Mouse (Mus musculus) embryo, embryonic 11 days (tissue): ENCODE measurements around the gene Krt8.
A peak's percentile ranks its signal among the peaks of the same experiment; 100 is the strongest.

Experiments
- DNase-seq: peaks from one replicate; pipeline ENCODE4 v3.0.0-alpha.2; 2015

Gene Krt8

DNA sequence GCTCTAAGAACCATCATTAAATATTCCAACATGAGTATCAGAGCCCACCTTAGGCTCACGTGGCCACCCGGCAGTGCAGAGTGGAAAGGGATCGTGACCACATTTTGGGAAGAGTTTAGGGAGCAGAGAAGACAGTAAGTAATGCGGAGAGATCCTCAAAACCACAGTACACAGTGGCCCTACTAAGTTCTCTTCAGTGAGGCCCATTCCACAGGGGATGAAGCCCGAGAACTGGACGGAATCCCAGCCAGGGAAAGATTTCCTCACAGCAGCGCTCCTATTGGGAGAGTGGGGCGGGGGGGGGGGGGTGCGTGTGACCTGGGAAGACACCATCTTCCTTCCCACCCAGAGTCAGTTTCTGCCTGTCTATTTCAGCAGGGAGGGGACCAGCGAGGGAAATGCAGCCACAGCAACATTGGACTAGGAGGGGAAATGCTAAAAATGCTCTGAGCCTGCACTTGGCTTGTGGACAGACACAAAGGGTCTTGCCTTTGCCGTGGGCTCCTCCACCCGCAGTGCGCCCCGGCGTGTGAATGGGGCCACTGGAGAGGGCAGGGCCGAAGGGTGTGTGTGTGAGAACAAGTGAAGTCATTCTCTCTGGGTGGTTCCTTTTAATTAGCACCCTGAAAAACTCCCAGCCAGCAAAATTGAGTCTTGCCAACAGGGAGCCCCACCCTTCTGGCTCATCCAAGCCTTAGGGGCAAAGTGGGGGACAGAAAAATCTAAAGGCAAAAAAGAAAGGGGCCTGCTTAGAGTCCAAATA, 30.0 kb downstream of the Krt8 start:
- no peak for DNase-seq

DNA sequence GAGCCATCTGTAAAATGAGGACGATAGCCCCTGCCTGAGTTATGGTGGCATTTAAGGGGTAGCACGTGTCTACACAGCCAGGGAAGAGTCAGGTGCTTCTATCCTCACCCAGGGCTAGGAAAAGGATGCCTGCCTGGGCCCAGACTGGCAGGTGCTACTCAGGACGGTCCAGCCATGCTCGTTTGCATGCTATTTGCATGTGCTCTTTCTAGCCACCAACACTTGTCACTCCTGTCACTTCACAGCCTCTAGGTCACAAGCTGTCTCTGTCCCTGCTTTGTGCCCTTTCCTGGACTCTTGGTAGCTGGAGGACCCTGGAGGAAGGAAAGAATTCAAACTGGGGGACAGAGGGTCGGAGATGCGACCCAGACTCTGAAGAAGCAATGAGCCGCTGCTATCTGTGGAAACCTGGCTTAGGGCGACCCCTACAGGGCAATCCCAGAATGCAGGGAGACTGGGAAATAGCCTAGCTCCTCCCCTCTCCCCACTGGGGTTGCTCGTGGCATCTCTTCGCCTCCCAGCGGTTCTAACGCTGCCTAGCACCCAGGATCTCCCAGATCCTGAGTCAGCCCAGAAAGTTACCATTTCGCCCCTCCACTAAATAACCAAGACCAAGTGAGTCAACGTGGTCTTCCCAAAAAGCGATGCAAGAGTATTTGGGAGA, 30.7 kb downstream of the Krt8 start:
- DNase-seq, result peak; percentile 93

DNA sequence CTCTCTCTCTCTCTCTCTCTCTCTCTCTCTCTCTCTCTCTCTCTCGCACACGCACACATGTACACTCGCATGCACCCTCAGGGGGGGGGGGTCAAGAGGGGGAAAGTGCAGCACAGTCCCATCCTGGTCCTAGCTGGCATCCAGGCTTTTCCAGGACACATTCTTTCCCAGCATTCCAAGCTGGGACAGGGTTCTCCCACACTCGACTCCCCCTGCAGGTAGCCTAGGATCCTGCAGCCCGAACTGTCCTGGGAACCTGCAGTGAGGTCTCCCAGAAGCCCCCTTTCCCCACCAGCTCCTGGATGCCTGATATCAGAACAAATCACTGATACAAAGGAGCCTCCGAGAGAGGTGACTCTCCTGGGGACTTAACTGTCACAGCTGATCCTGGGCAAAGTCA, 33.7 kb downstream of the Krt8 start:
- peak; percentile 82 for DNase-seq

DNA sequence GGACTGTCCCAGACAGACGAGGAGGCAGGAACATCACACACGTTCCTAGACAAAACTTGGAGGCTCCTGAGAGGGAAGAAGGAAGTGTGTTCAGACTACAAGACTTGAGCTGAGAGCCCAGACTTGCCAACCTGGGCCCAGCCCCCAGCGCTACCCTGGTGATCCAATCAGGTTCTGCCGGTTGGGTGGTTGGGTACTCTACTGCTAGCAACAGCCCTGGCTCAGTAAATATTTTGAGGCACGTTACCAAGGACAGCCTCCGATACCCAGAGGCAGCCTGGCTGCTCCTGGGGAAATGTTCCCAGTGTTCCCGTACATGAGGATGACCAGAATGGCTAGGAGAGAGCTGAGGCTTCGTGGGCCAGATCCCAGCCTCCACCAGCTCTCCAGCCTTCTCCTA, 37.5 kb downstream of the Krt8 start:
- DNase-seq, result no peak

DNA sequence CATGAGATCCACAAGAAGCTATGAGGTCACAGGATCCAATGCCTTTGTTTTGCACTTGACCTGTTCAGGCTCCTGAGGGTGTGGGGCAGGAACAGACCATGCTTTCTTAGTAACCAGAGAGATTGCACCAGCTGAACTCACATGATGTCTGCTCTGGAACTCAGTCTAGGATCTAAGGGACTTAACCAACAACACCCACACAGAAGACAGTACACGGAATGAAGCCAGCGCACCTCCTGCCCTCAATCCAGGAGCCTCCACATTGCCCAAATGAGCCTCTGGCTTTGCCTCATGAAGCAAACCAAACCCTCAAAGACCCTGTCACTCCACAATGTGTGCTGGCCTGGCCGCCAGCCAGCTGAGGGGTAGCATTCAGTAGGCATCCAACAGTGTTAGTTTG, 45.4 kb downstream of the Krt8 start:
- DNase-seq, result no peak

DNA sequence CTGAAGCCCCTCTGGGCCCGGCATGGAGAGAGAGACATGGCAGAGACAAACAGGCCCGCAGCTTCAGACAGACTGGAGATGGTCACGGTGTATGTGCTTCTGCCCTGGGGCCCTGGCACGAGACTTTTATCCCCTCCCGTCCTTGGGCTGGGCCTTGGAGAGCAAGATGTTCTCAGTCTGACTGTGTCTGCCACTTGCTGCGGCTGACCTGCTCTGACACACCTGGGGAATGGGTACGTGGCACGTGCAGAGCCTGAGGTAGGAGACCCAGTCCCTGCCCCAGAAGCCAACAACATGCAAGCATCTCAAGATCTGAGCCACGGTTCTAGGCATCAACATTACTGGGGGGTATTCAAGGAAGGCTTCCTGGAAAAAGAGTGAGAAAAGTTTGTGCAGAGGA, 50.1 kb downstream of the Krt8 start, which contains the start of gene Krt78:
TSS of gene Krt78 (minus strand) at position 101 of the 400 bp plus-strand sequence.
- no peak for DNase-seq

DNA sequence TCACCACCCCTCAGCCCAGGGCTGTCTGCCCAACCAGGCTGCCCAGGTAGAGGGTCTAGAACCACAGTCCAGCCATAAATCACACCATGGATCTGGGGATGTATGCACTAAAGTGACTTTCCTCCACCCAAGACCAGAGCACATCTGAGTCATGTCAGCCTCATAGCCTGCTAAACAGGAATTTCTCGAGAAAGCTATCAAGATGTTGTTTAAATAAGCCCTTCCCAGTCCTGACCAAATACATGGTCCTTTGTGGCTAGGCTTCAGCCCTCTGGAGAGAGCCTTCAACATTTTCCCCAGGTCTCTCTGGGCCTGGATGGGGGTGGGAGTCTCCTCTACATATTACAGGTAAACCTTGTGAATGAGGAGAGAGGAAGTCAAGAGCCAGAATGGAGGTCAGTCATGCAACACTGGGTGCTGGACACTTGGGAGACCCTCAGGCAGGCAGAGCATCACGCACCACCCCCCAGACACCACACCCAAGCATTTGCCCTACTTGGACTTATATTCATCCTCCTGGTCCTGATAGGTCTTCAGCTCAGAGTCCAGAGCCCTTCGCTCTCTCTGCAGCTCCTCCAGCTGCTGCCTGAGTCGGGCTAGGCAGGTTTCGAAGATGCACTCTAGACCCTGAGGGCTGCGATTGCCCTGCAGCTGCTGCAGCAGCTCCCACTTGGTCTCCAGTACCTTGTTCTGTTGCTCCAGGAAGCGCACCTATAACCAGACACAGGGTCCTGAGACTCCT, 51.4 kb downstream of the Krt8 start:
- DNase-seq, result no peak
